Mouse (Mus musculus) heart, postnatal 25 days (tissue): ENCODE measurements at regions not wholly inside any gene's neighbourhood (a gene's known extent, or its start where the extent isn't known, plus 50 kb on each side); places are given as distances from the start of the nearest gene placed in this dataset.

Source experiments
- DNase-seq: peaks from one replicate; pipeline ENCODE4 v3.0.0; 2022; ENCODE audit warnings: low spot score
- intact Hi-C: fragments of 180-260 bp; cut with DNase I; formaldehyde crosslinking; loops from one replicate; pipeline ENCODE4 v1.15.1; 2025

DNA sequence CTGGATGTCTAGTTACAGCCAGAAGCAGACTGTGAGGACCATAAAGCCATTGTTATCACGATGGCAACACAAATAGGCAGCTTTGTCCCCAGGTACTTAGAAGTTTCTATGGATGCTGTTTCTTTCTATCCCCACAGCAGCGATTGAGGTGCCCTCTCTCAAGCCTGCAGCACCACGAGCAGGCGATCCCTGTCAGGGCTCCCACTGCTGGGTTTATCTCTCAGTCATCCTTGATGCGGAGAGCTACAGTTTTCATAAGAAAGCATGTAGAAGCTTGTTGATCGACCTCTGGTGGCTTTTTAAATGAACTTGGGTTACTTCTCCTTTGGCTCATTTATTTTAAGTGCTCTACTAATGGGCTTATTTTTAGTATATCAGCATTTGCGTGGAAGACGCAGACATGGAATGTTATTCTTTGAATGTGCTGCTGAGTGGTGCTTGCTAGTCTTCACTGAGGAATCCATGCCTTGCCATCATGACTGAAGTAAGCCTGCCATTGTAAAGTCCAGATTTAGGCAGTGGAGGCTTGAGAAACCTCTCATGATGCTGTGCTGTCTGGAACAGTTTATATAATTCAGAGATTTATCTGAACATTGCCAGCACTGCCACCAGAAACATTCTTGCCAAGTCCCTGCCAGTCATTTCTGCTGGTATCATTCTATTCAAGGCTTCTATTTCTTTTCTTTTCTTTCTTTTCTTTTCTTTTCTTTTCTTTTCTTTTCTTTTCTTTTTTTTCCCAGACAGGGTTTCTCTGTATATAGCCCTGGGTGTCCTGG is 161.0 kb downstream of the Cxcl12 start:
- DNase-seq, result no peak
- intact Hi-C loops, result no loop called here

GRCm38 (mm10) chr6:117330198-117330597 is 161.9 kb downstream of the Cxcl12 start:
- intact Hi-C loops, result no loop called here
- no peak for DNase-seq

GRCm38 (mm10) chr6:117330726-117331360 is 162.5 kb downstream of the Cxcl12 start:
- intact Hi-C loops, result no loop called here
- DNase-seq, result no peak

- intact Hi-C loops, result no loop called here
- DNase-seq, result no peak
These were observed 164.3 kb downstream of the Cxcl12 start for GRCm38 (mm10) chr6:117332641-117333040.

DNA sequence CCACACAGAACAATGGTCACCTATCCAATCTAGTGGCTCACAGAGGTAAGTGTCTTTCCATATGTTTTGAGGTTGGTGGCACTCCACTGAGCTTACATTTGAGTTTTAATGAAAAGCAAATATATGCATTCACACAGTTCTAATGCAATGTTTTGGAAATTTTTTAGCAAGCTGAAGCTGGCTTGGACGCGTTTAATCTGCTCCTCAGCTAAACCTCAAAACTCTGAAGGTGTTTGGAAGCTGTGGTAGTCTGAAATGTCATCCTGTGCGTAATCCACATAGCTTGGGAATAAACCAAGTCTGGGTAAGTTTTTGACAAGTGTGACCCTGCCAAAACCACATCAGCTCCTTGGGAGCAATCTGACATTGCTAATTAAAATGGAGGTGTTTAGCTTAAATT is 173.8 kb downstream of the Cxcl12 start:
- intact Hi-C loops, result loop anchor here (10.0 kb wide), 1 partner anchor 213 kb away; no protein-coding TSS in a partner anchor
- no peak for DNase-seq

DNA sequence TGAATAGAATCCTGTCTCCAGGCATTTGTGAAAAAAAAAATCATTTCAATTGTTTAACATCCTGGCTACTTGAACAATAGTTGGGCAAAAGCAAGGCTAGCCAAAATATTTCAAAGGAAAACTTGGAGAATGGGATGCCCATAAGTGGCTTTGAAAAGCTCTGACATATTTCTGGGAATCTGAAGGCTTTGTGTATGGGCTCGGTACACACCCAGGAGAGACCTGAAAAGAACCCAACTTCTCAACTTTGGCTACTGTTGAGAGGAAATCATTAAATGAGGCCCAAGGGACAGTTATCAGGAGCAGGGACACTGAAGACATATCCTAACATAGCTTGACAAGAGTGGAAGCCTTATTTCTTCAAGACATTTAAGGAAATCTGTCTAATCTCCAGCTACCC is 179.0 kb downstream of the Cxcl12 start:
- intact Hi-C loops, result loop anchor here (5.0 to 10.0 kb wide), 2 partner anchors 175 to 207 kb away; no protein-coding TSS in a partner anchor
- no peak for DNase-seq

- intact Hi-C loops, result no loop called here
- DNase-seq, result no peak
These were observed 183.5 kb downstream of the Cxcl12 start for GRCm38 (mm10) chr6:117351846-117352245.

DNA sequence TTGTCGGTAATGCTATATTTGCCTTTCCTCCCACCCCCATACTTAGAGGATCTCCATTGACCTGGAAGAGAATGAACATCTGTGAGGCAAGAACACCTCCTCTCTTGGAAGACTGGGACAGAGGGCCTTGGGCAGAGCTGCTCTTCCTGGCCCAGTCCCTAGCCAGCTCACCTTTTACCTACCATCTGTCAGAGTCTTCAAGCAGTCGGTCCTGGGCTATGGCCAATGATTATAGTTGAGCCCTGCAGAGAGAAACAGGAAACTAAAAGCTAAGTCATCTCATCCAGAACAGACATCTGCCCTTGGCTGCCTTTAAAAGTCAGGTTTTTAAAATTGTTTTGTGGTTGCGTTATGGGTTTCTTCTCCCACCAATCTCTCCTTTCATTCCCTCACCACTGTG is 184.8 kb downstream of the Cxcl12 start:
- no peak for DNase-seq
- intact Hi-C loops, result no loop called here

DNA sequence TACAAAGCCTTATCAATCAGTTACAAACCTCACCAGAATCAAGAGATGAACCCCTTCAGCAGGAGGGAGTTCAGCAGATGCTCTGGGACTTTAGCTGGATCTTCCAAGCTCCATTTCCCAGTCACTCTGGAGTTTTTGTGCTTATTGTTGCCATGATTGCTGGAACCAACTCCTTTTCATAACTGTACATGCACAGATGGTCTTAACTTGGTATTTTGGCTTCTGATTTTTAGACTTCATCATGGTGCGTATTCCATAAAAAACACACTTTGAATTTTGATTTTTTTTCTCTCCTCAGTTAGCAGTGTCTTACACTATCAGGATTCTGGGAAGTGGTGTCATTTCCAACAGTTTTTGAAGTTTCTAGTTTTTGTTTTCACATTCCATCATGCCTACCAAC is 187.8 kb downstream of the Cxcl12 start:
- no peak for DNase-seq
- intact Hi-C loops, result loop anchor here (5.0 kb wide), 1 partner anchor 76 kb away; no protein-coding TSS in a partner anchor

DNA sequence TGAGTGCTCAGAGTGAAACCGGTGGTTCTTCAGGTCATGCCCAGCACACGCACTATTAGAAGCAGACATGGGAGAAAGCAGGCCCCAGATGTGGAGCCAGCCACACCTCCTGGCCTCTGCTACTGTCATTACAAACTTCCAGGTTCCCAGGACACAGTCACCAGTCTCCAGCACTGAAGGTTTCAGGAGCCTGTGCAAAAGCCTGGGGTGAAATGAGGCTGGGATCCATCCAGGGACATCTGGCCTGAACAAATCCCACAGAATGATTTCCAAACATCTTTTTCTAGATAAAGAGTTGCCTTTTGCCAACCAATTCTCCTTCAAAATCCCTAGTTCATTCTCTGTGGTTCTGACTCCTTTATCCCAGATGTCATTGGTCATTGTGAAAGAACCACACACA is 191.1 kb downstream of the Cxcl12 start:
- intact Hi-C loops, result loop anchor here (5.0 kb wide), 1 partner anchor 73 kb away; no protein-coding TSS in a partner anchor
- DNase-seq, result no peak

DNA sequence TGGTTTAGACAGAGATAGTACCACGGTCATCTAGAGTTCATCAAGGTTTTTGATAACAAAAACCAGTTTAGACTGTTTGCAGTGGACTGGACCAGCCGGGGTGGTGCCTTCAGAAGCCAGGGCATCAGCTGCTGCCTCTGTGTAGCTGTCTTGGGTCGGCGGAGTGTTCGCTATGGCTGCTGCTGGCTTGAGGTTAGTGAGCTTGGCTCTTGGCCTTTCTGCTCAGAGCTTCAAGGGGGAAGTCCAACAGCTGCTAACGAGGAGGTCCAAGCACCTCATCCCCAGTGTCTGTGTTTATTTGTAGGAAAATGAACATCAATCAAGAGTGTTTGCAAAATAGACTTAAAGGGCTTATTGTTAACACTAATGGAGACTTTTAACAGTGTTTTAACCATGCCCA is 198.2 kb downstream of the Cxcl12 start:
- intact Hi-C loops, result no loop called here
- DNase-seq, result no peak

DNA sequence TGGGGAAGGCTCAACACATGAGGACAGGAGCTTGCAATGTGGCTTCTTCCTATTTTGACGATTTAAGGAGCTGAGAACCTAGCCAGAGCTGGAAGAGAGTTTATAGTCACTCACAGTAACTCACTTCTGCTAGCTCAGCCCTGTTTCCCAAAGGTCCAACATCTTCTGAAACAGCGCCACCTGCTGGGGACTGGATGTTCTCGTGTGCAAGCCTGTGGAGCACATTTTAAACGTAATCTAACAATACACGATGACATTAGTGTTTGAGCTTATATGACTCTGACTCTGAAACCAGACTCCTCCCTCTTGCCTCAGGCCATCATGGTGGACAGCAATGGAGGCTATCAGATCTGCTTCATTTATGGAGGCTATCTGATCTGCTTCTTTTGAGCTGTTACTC is 207.7 kb downstream of the Cxcl12 start:
- intact Hi-C loops, result no loop called here
- no peak for DNase-seq

- DNase-seq, result no peak
- intact Hi-C loops, result no loop called here
These were observed 211.6 kb downstream of the Cxcl12 start for GRCm38 (mm10) chr6:117379904-117380303.

GRCm38 (mm10) chr6:117390233-117390848 is 222.0 kb downstream of the Cxcl12 start:
- no peak for DNase-seq
- intact Hi-C loops, result no loop called here

GRCm38 (mm10) chr6:117393480-117393879 is 225.1 kb downstream of the Cxcl12 start:
- intact Hi-C loops, result no loop called here
- DNase-seq, result no peak

- intact Hi-C loops, result no loop called here
- no peak for DNase-seq
These were observed 237.4 kb downstream of the Cxcl12 start for GRCm38 (mm10) chr6:117405589-117406311.

DNA sequence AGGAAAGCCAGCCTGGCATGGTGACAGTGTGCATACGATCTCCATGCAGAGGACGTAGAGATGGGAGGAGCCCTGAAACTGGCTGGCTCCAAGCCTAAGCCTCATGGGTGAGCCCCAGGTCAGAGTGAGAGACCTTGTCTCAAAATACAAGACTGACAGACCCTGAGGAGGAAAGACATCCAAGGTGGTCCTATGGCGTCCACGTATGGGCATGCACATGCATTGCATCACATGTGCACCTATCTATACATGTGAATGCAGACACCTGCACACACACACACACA is 237.9 kb downstream of the Cxcl12 start:
- intact Hi-C loops, result no loop called here
- no peak for DNase-seq

DNA sequence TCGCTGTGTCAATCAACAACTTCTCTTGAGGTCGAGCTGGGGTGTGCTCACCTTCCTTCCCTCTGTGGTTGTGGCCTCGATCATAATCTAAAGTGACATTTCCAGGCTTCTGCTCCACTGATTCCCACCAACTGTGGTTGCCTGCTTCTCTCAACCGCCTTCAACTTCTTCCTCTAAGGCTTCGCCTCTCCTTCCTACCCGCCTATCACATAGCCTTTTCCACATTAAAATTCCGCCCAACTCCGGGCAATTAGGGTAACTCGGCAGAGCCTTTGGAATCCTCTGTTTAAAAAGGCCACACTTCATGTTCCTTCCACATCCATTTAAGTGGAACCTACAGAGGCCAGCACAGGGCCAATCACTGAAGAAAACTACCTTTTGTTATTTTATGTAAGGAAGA is 238.4 kb downstream of the Cxcl12 start:
- DNase-seq, result no peak

DNA sequence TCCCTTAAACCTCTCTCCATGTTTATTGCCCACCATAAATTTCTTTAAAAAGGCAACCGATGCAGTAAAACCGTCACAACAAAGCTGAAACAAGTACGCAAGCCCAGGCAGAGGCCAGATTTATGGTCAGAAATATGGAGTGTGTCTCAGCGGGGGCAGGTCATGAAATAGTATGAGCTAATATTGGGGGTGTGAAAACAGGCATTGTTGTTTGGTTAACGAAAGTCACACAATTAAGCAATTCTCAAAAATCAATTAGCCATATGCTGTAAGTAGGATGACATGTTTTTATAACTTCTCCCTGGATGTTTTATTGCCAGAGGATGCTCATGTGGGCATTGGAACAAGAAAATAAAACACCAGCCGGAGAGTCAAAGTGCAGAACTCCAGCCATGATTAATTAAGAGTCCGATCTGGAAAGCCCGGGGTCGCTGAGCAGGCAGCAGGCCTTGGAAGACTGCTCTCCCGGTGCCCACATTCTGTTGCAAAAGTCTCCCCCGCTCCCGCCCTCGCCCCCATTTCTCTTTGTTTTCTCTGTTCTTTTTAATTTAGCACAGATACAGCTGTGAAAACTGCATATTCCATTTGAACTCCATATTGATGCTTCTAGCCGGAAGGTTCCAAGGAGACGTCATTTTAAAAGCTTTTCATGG is 239.0 kb downstream of the Cxcl12 start:
- DNase-seq, result no peak
- intact Hi-C loops, result no loop called here

More for the DNA sequence above, 238.4 kb downstream of the Cxcl12 start:
- intact Hi-C loops, result no loop called here

DNA sequence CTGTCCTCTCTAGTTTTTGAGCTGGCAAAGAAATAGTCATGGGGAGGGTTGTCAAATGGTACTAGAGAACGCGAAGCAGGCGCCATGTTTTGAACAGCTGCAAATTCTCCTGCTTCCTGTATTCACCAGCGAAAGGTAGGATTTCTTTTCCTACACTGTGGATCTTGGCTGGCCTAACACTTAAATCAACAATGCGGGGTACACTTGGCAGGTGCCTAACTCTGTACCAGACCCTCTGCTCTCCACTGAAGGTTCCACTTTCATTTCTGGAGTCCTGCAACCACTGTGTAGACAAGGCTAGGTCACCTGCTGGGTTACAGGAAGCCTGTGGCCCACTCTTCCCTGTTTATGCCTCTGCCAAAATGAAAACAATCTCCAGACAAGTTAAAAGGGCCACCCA is 239.6 kb downstream of the Cxcl12 start:
- intact Hi-C loops, result no loop called here
- no peak for DNase-seq
